Mouse (Mus musculus) urinary bladder, postnatal 14 days (tissue): ENCODE results near the gene Fem1b.

Source experiments
- DNase-seq: peaks from one replicate; pipeline ENCODE4 v3.0.0; 2021; ENCODE audit warnings: low spot score

The Fem1b gene

DNA sequence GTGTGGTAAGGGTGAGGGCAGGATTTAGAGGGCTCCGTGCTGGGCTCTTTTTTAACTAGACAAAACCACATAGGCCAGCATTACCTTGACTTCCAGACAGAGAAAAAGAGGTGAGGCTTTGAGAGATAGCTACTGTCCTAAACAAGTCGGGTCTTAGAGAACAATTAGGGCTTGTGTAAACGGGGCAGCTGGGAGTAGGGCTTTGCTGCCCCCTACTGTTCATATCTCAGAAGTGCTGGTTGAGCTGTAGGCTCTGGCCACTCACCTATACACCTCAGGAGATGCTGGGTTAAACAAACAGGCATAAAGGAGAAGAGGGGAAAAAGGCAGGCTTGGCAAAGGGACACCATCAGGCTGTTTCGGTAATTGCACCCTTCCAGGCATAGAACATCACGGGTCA, 34.3 kb downstream of the Fem1b start:
- peak; percentile 60 for DNase-seq

DNA sequence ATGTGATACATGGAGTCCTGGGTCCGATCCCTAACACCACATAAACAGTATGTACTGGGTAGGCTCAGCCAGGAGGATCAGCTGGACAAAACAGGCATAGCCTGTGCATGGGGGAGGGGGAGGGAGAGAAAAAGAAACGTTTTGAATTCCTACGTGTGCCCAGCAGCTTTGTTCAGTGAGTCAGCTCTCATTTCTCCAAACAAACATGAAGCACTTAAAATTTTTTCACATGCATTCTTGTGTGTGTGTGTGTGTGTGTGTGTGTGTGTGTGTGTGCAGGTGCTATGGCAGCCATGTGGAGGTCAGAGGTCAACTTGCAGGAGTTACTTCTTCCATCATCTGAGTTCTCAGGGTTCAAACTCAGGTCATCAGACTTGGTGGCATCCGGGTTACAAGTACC, 36.3 kb downstream of the Fem1b start:
- no peak for DNase-seq

- DNase-seq = no peak
Measured at GRCm38 (mm10) chr9:62772746-62773145, 39.0 kb downstream of the Fem1b start.

DNA sequence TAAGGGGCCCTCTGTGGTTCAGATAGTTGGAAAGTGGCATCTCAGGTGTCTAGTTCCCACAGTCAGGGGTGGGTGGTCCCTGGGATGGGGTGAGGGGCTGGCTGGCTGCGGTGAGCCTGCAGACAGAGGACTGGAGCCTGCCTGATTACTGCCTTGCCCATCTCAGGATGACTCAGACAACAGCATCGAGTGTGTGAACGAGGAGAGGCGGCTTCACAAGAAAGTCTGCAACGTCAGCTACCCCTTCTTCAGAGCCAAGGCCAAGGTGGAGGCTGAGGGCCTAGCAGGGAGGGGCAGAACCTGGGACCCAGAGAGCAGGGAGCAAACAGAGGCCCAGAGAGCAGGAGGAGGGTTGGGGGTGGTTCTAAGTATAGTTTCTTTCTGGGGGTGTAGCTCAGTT, 43.4 kb downstream of the Fem1b start:
- no peak for DNase-seq

DNA sequence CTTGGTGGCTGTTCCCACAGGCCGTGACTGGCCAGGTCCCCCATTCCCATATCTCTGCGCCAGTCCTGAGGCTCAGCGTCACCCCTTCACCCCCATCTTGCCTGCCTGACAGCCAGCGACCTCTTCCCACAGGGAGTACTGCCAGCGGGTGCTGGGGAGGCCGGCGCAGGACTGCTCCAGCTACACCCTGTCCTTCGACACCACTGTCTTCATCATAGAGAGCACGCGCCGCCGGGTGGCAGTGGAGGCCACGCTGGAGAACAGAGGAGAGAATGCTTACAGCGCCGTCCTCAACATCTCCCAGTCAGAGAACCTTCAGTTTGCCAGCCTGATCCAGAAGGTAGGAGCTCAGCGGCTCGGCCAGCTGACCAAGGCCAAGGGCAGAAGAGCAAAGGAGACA, 44.3 kb downstream of the Fem1b start:
- no peak for DNase-seq

- no peak for DNase-seq
Measured at GRCm38 (mm10) chr9:62765346-62765745, 46.4 kb downstream of the Fem1b start.

DNA sequence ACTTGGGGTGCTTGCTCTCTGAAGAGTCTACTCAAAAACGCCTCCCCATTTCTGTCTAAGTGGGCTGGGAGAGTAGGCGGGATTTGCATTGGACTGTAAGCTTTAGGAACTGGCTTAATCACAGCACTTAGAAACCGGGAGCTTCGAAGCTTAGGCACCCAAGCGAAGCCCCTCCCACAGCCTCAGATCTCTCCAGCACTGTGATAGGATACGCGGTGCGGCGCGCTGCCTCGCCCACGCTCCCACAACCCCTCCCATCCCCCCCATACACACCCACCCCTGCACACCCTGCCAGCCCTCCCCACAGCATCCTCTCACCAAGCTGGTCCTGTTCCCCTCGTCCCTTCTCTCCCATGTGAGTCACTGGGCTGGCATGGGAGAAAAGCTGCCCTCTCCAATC, 48.3 kb downstream of the Fem1b start:
- DNase-seq = no peak

DNA sequence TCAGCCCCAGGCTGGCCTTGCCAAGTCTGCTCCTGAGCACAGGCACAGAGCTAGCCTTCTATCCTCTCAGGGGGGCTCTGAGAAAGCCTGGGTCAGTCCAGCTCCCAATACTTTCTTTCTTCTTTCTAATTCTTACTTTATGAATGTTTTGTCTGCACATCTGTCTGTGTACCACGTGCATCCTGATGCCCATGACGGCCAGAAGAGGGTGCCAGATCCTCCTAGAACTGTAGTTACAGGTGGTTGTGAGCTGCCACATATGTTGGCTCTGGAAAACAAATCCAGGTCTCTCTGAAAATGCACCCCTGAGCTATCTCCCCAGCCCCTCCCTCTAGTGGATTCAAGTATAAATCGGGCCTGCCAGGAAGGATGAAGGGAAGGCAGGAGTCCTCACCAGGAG, 52.1 kb downstream of the Fem1b start:
- DNase-seq = no peak

DNA sequence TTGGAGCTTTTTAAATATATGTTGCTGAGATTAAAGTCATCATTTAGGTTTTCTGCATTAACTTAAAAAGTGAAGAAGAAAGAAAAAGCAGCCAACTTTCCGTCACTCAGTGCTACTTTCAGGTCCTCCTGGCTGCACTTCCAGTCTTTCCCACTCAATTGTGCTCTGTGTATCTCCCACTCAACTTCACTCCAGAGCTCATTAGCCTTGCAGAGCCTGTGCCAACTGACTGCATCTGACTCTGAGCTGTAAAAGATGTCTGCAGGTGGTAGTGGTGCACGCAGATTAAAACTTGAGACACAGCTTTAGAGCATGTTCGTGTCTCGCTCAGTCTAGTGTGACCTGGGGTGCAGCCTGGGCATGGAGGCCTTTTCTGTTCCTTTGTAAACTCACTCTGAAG, 53.4 kb downstream of the Fem1b start:
- DNase-seq = no peak

GRCm38 (mm10) chr9:62750381-62750780, 61.4 kb downstream of the Fem1b start:
- DNase-seq = no peak

DNA sequence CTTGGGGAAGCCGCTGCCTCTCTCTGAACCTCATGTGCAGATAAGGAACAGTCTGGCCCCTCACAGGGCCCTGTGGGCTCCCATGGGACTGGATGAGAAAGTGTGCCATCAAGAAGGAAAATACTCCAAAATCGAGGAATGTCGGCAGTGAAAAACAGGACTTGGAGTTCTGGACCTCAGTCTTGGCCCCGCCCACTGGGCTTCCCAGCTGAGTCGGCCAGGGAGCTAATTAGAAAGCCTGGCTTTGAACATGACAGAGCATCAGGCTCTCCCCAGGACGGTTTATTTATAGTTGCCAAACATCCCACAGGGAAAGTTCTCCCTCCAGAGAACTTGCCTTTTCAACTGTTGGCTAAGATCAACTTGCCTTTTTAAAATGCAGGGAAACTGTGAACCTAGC, 62.1 kb downstream of the Fem1b start:
- DNase-seq = peak; percentile 32

DNA sequence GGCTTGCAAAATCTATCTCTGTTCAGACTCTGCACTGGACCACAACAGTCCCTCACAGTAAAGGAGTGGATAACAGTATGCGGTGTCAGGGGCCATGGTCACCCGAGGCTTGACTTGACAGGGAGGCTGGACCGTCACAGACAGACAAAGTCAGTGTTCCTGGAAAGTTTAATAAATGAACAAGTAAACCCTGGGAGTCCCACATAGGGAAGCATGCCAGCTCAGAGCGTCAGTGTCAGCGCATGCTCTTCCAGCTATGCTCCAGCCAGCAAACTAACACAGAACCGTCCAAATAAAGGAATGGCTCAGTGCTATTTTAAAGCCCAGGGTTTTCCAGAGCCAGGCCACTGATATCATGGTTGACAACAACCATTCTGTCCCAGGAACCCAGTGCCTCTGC, 65.1 kb downstream of the Fem1b start:
- DNase-seq = no peak

DNA sequence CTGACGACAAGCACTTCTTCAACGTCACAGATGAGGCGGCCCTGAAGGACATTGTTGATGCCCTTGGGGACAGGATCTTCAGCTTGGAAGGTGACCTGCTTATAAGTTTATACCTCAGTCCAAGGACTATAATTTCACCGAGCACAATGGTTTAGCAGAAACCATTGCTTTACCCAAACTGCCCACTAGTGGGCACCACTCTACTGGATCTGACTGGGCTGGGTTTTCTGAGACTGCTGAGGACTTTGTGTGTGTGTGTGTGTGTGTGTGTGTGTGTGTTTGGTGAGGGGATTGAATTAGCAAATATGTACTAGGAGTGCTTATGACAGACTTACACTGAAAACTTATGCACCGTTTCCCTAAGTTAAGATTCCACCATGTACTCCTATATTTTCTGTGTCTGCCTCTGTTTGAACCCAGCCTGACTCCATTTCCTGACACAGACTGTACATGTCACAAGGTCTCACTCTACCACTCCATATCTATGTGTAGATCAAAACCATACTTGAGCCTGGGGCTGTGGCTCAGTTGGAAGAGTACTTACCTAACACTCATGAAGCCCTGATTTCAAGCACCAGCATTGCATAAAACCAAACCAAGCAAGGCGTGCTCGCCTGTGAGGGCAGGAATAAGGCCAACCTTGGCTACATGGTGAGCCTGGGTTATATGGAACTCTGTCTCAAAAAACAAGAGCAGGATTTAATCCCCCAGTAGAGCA, 67.0 kb downstream of the Fem1b start:
- peak; percentile 46 for DNase-seq
